Mouse (Mus musculus) cerebellum, adult 2 months (tissue): Measurements from ENCODE around the gene Ly6g5b.

ENCODE experiments used
- CTCF ChIP-seq: fragments of 200-500 bp; IDR thresholded peaks from 2 replicates; pipeline ENCODE4 v1.5.1; 2011; ENCODE audit warnings: low read depth, mild to moderate bottlenecking, control low read depth, low read length, moderate library complexity, borderline replicate concordance; ENCODE audit not compliant: insufficient read depth
- POLR2A ChIP-seq: fragments of 200-500 bp; IDR thresholded peaks from 2 replicates; pipeline ENCODE4 v1.6.1; 2011; ENCODE audit warnings: low read length, control low read depth, borderline replicate concordance; ENCODE audit not compliant: insufficient read depth

DNA sequence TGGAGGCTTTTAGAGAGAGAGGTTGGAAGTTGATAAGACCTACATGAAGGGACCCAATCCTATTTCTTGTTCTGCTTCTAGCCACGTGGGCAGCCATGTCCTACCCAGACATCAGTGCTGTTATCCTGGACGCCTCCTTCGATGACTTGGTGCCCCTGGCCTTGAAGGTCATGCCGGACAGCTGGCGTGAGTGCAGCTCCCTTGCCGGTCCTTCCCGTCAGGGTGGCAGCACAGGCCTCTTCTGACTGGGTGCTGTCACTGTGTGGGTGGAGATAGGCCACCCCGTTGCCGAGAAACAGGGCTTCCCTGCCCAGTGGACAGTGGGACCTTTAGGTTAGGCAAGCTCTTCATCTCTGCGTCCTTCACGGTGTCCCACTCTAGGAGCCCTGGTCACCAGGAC, 14.1 kb downstream of the Ly6g5b start:
- TF ChIP-seq CTCF = no peak
- TF ChIP-seq POLR2A = no peak
